Mouse (Mus musculus) neural tube, embryonic 13.5 days (tissue): ENCODE data around the gene Sorl1. TPM values are rescaled to one million over a fixed set of nuclear protein-coding genes. Genes with fewer than 3 reads are reported as not detected.

Experiments
- ATAC-seq: fragments of 200-750 bp; cut with Nextera tagmentation; 2 replicates; pipeline ENCODE4 v1.8.0; 2017; ENCODE audit warnings: low read depth, mild to moderate bottlenecking, moderate TSS enrichment, moderate library complexity
- H3K27ac ChIP-seq: fragments of 300-500 bp; sonication (generic); replicated peaks from 2 replicates; pipeline ENCODE4 v1.5.1; 2015; ENCODE audit warnings: moderate library complexity, mild to moderate bottlenecking, inconsistent platforms
- H3K27me3 ChIP-seq: fragments of 300-500 bp; sonication (generic); 2 replicates; pipeline ENCODE4 v1.6.1; 2015; ENCODE audit warnings: mild to moderate bottlenecking, inconsistent platforms
- H3K36me3 ChIP-seq: fragments of 300-500 bp; sonication (generic); 2 replicates; pipeline ENCODE4 v1.6.1; 2015; ENCODE audit warnings: mild to moderate bottlenecking, inconsistent platforms
- H3K4me1 ChIP-seq: fragments of 300-500 bp; sonication (generic); replicated peaks from 2 replicates; pipeline ENCODE4 v1.6.1; 2015; ENCODE audit warnings: inconsistent platforms
- H3K4me2 ChIP-seq: fragments of 300-500 bp; sonication (generic); 2 replicates; pipeline ENCODE4 v1.6.1; 2015; ENCODE audit warnings: inconsistent platforms, mild to moderate bottlenecking, moderate library complexity
- H3K4me3 ChIP-seq: fragments of 300-500 bp; sonication (generic); 2 replicates; pipeline ENCODE4 v1.5.1; 2015; ENCODE audit warnings: mild to moderate bottlenecking, inconsistent platforms
- H3K9ac ChIP-seq: fragments of 300-500 bp; sonication (generic); 2 replicates; pipeline ENCODE4 v1.6.1; 2015; ENCODE audit warnings: moderate library complexity, mild to moderate bottlenecking, inconsistent platforms
- H3K9me3 ChIP-seq: fragments of 300-500 bp; sonication (generic); 2 replicates; pipeline ENCODE4 v1.6.1; 2016; ENCODE audit warnings: inconsistent platforms
- WGBS: fragments of 180-500 bp; shearing (Covaris S2); methylation state at CpG from one replicate; pipeline ENCODE4 v1.1.7; 2015; 5-methylcytosine and 5-hydroxymethylcytosine counted together
- polyA plus RNA-seq: library from polyadenylated mRNA; unstranded; fragments of >200 nt; fragmentation: Nextera tagmentation; extraction: Ambion mirVana; gene quantifications from 2 replicates; pipeline ENCODE4 v1.2.1, GENCODE M21; 2015

Gene Sorl1
- polyA plus RNA-seq, 1 experiment from 2014 or later = 12.7 TPM

GRCm38 (mm10) chr9:41982760-41983159 lies 141.3 kb downstream of the Sorl1 start:
- Histone ChIP-seq H3K4me1 (peaks cover 7% of the 10 kb centered on the region), H3K4me3 (no peak overlapping the region), H3K27me3 (no peaks in the 10 kb centered on the region), H3K4me2 (no peak overlapping the region), H3K27ac (no peak overlapping the region), H3K9me3 (no peaks in the 10 kb centered on the region), H3K36me3 (peaks cover 80% of the 10 kb centered on the region), H3K9ac (no peak overlapping the region)
- no peak for ATAC-seq
- 75% methylated on average over 2 of the region's 2 CpGs for WGBS

- Histone ChIP-seq H3K9me3 (no peaks in the 10 kb centered on the region), H3K4me2 (no peak overlapping the region), H3K4me1 (peaks cover 7% of the 10 kb centered on the region), H3K4me3 (no peak overlapping the region), H3K9ac (no peak overlapping the region), H3K27me3 (no peaks in the 10 kb centered on the region), H3K27ac (no peak overlapping the region), H3K36me3 (peaks cover 83% of the 10 kb centered on the region)
- 83% methylated on average over 9 of the region's 9 CpGs for WGBS
- no peak for ATAC-seq
These were observed 142.1 kb downstream of the Sorl1 start for GRCm38 (mm10) chr9:41982023-41982422.

GRCm38 (mm10) chr9:41981306-41981705 lies 142.8 kb downstream of the Sorl1 start:
- Histone ChIP-seq H3K27me3 (no peaks in the 10 kb centered on the region), H3K4me2 (no peak overlapping the region), H3K9me3 (no peaks in the 10 kb centered on the region), H3K36me3 (peaks cover 83% of the 10 kb centered on the region), H3K27ac (no peak overlapping the region), H3K4me3 (no peak overlapping the region), H3K4me1 (peaks cover 7% of the 10 kb centered on the region), H3K9ac (no peak overlapping the region)
- 88% methylated on average over 4 of the region's 4 CpGs for WGBS
- ATAC-seq = no peak

GRCm38 (mm10) chr9:41980796-41981195 lies 143.3 kb downstream of the Sorl1 start:
- H3K9me3 ChIP-seq = no peaks in the 10 kb centered on the region
- peaks cover 86% of the 10 kb centered on the region for H3K36me3 ChIP-seq
- H3K27me3 ChIP-seq = no peaks in the 10 kb centered on the region
- no peak overlapping the region for H3K4me2 ChIP-seq
- WGBS = 91% methylated on average over 5 of the region's 5 CpGs
- no peak for ATAC-seq
- H3K9ac ChIP-seq = no peak overlapping the region
- no peak overlapping the region for H3K27ac ChIP-seq
- no peak overlapping the region for H3K4me3 ChIP-seq
- peaks cover 5% of the 10 kb centered on the region for H3K4me1 ChIP-seq

- H3K36me3 ChIP-seq = peaks cover 83% of the 10 kb centered on the region
- no peak overlapping the region for H3K4me2 ChIP-seq
- WGBS = 91% methylated on average over 6 of the region's 6 CpGs
- no peak overlapping the region for H3K4me3 ChIP-seq
- no peaks in the 10 kb centered on the region for H3K9me3 ChIP-seq
- ATAC-seq = no peak
- no peak overlapping the region for H3K9ac ChIP-seq
- no peaks in the 10 kb centered on the region for H3K27me3 ChIP-seq
- no peak overlapping the region for H3K27ac ChIP-seq
- H3K4me1 ChIP-seq = no peaks in the 10 kb centered on the region
These were observed 145.7 kb downstream of the Sorl1 start for GRCm38 (mm10) chr9:41978366-41978765.

GRCm38 (mm10) chr9:41975968-41976367 lies 148.1 kb downstream of the Sorl1 start:
- H3K4me1 ChIP-seq = no peaks in the 10 kb centered on the region
- no peak overlapping the region for H3K27ac ChIP-seq
- H3K27me3 ChIP-seq = no peaks in the 10 kb centered on the region
- no peaks in the 10 kb centered on the region for H3K9me3 ChIP-seq
- WGBS = 86% methylated on average over 15 of the region's 15 CpGs
- ATAC-seq = no peak
- no peak overlapping the region for H3K4me2 ChIP-seq
- H3K36me3 ChIP-seq = peaks cover 65% of the 10 kb centered on the region
- no peak overlapping the region for H3K4me3 ChIP-seq
- no peak overlapping the region for H3K9ac ChIP-seq

GRCm38 (mm10) chr9:41974661-41975060 lies 149.4 kb downstream of the Sorl1 start:
- Histone ChIP-seq H3K4me2 (no peak overlapping the region), H3K9ac (0 out of 2 replicates have a peak overlapping the region, but pooled peaks have one; percentile 17), H3K27ac (no peak overlapping the region), H3K27me3 (no peaks in the 10 kb centered on the region), H3K9me3 (no peaks in the 10 kb centered on the region), H3K36me3 (peaks cover 61% of the 10 kb centered on the region), H3K4me1 (0 out of 2 replicates have a peak, but pooled peaks cover 6% of the 10 kb centered on the region), H3K4me3 (no peak overlapping the region)
- 85% methylated on average over 3 of the region's 3 CpGs for WGBS
- no peak for ATAC-seq

- Histone ChIP-seq H3K27ac (no peak overlapping the region), H3K27me3 (no peaks in the 10 kb centered on the region), H3K9me3 (no peaks in the 10 kb centered on the region), H3K9ac (0 out of 2 replicates have a peak overlapping the region, but pooled peaks have one; percentile 17), H3K4me3 (no peak overlapping the region), H3K4me1 (0 out of 2 replicates have a peak, but pooled peaks cover 6% of the 10 kb centered on the region), H3K4me2 (no peak overlapping the region), H3K36me3 (peaks cover 64% of the 10 kb centered on the region)
- 70% methylated on average over 25 of the region's 25 CpGs for WGBS
- ATAC-seq = peak; percentile 87
These were observed 150.1 kb downstream of the Sorl1 start for GRCm38 (mm10) chr9:41973775-41974657.

GRCm38 (mm10) chr9:41969961-41970360 lies 154.1 kb downstream of the Sorl1 start:
- H3K4me3 ChIP-seq = no peak overlapping the region
- H3K4me2 ChIP-seq = no peak overlapping the region
- H3K27ac ChIP-seq = no peak overlapping the region
- no peak overlapping the region for H3K9ac ChIP-seq
- WGBS = 68% methylated on average over 8 of the region's 8 CpGs
- no peaks in the 10 kb centered on the region for H3K9me3 ChIP-seq
- no peaks in the 10 kb centered on the region for H3K27me3 ChIP-seq
- peaks cover 54% of the 10 kb centered on the region for H3K36me3 ChIP-seq
- peak; percentile 44; the same call in 1 of the 2 replicates for ATAC-seq
- 0 out of 2 replicates have a peak, but pooled peaks cover 6% of the 10 kb centered on the region for H3K4me1 ChIP-seq

GRCm38 (mm10) chr9:41968673-41969460 lies 155.2 kb downstream of the Sorl1 start:
- Histone ChIP-seq H3K4me1 (0 out of 2 replicates have a peak, but pooled peaks cover 6% of the 10 kb centered on the region), H3K4me3 (no peak overlapping the region), H3K36me3 (peaks cover 51% of the 10 kb centered on the region), H3K9me3 (no peaks in the 10 kb centered on the region), H3K27me3 (no peaks in the 10 kb centered on the region), H3K9ac (no peak overlapping the region), H3K4me2 (no peak overlapping the region), H3K27ac (no peak overlapping the region)
- 95% methylated on average over 15 of the region's 15 CpGs for WGBS
- ATAC-seq = no peak

- peaks cover 2% of the 10 kb centered on the region; the same call in 1 of the 2 replicates for H3K36me3 ChIP-seq
- H3K4me3 ChIP-seq = no peak overlapping the region
- no peak overlapping the region for H3K27ac ChIP-seq
- 80% methylated on average over 10 of the region's 10 CpGs for WGBS
- H3K4me1 ChIP-seq = no peaks in the 10 kb centered on the region
- no peak for ATAC-seq
- H3K9ac ChIP-seq = no peak overlapping the region
- H3K9me3 ChIP-seq = no peaks in the 10 kb centered on the region
- no peaks in the 10 kb centered on the region for H3K27me3 ChIP-seq
- no peak overlapping the region for H3K4me2 ChIP-seq
These were observed 162.8 kb downstream of the Sorl1 start for GRCm38 (mm10) chr9:41961274-41961673.

- WGBS = 95% methylated on average over 9 of the region's 9 CpGs
- Histone ChIP-seq H3K9me3 (no peaks in the 10 kb centered on the region), H3K4me3 (no peak overlapping the region), H3K27me3 (no peaks in the 10 kb centered on the region), H3K4me2 (no peak overlapping the region), H3K36me3 (no peaks in the 10 kb centered on the region), H3K27ac (no peak overlapping the region), H3K4me1 (peaks cover 8% of the 10 kb centered on the region; the same call in 1 of the 2 replicates), H3K9ac (no peak overlapping the region)
- ATAC-seq = no peak
These were observed 165.8 kb downstream of the Sorl1 start for GRCm38 (mm10) chr9:41958282-41958681.
